Mouse (Mus musculus): ENCODE data around the gene Apba1. TPM values are rescaled to one million over a fixed set of nuclear protein-coding genes. Genes with fewer than 3 reads are reported as not detected.

Gene Apba1
- polyA plus RNA-seq, 1 experiment from 2014 or later, result 15.8 TPM

GRCm38 (mm10) chr19:23947871-23948270 lies 189.2 kb downstream of the Apba1 start:
- Histone ChIP-seq H3K9ac (no peak overlapping the region), H3K36me3 (peaks cover 38% of the 10 kb centered on the region), H3K4me2 (no peak overlapping the region), H3K27me3 (no peaks in the 10 kb centered on the region), H3K4me1 (replicated peaks) (peaks cover 3% of the 10 kb centered on the region; the same call in 1 of the 2 replicates), H3K9me3 (no peaks in the 10 kb centered on the region), H3K4me3 (no peak overlapping the region), H3K27ac (replicated peaks) (no peak overlapping the region)
- no peak for ATAC-seq (ENCODE audit: low FRiP score, low read depth)
- 30% methylated on average over 4 of the region's 4 CpGs for WGBS

- peaks cover 34% of the 10 kb centered on the region for H3K36me3 ChIP-seq
- no peak overlapping the region for H3K9ac ChIP-seq
- H3K4me1 ChIP-seq (replicated peaks), result peaks cover 3% of the 10 kb centered on the region; the same call in 1 of the 2 replicates
- peak; percentile 57; the same call in 1 of the 2 replicates for ATAC-seq (ENCODE audit: low FRiP score, low read depth)
- H3K9me3 ChIP-seq, result no peaks in the 10 kb centered on the region
- 20% methylated on average over 12 of the region's 12 CpGs for WGBS
- H3K4me2 ChIP-seq, result no peak overlapping the region
- H3K27ac ChIP-seq (replicated peaks), result no peak overlapping the region
- no peak overlapping the region for H3K4me3 ChIP-seq
- H3K27me3 ChIP-seq, result no peaks in the 10 kb centered on the region
These were observed 189.8 kb downstream of the Apba1 start for GRCm38 (mm10) chr19:23948301-23949000.

- no peaks in the 10 kb centered on the region for H3K9me3 ChIP-seq
- H3K27ac ChIP-seq (replicated peaks), result no peak overlapping the region
- H3K36me3 ChIP-seq, result no peaks in the 10 kb centered on the region
- no peak for ATAC-seq (ENCODE audit: low FRiP score, low read depth)
- H3K27me3 ChIP-seq, result no peaks in the 10 kb centered on the region
- H3K4me3 ChIP-seq, result no peak overlapping the region
- H3K4me2 ChIP-seq, result no peak overlapping the region
- H3K9ac ChIP-seq, result no peak overlapping the region
- 95% methylated on average over 8 of the region's 8 CpGs for WGBS
- H3K4me1 ChIP-seq (replicated peaks), result peaks cover 14% of the 10 kb centered on the region
These were observed 196.8 kb downstream of the Apba1 start for GRCm38 (mm10) chr19:23955461-23955860.

- Histone ChIP-seq H3K4me3 (no peak overlapping the region), H3K9ac (no peak overlapping the region), H3K9me3 (no peaks in the 10 kb centered on the region), H3K27ac (replicated peaks) (no peak overlapping the region), H3K4me2 (no peak overlapping the region), H3K36me3 (no peaks in the 10 kb centered on the region), H3K27me3 (no peaks in the 10 kb centered on the region), H3K4me1 (replicated peaks) (peaks cover 23% of the 10 kb centered on the region)
- 75% methylated on average over 17 of the region's 17 CpGs for WGBS
- no peak for ATAC-seq (ENCODE audit: low FRiP score, low read depth)
These were observed 197.8 kb downstream of the Apba1 start for GRCm38 (mm10) chr19:23956299-23956975.

- Histone ChIP-seq H3K27ac (replicated peaks) (no peak overlapping the region), H3K9me3 (no peaks in the 10 kb centered on the region), H3K9ac (no peak overlapping the region), H3K4me3 (no peak overlapping the region), H3K27me3 (no peaks in the 10 kb centered on the region), H3K36me3 (no peaks in the 10 kb centered on the region), H3K4me1 (replicated peaks) (peaks cover 24% of the 10 kb centered on the region), H3K4me2 (no peak overlapping the region)
- WGBS, result 75% methylated on average over 7 of the region's 7 CpGs
- no peak for ATAC-seq (ENCODE audit: low FRiP score, low read depth)
These were observed 198.9 kb downstream of the Apba1 start for GRCm38 (mm10) chr19:23957563-23957962.

GRCm38 (mm10) chr19:23958925-23959324 lies 200.2 kb downstream of the Apba1 start:
- WGBS, result 42% methylated on average over 6 of the region's 6 CpGs
- ATAC-seq (ENCODE audit: low FRiP score, low read depth), result no peak

GRCm38 (mm10) chr19:23959870-23960269 lies 201.2 kb downstream of the Apba1 start:
- Histone ChIP-seq H3K9me3 (no peaks in the 10 kb centered on the region), H3K27me3 (no peaks in the 10 kb centered on the region), H3K4me3 (no peak overlapping the region), H3K9ac (no peak overlapping the region), H3K4me2 (no peak overlapping the region), H3K36me3 (no peaks in the 10 kb centered on the region), H3K4me1 (replicated peaks) (peaks cover 24% of the 10 kb centered on the region), H3K27ac (replicated peaks) (peak overlapping the region; percentile 59; the same call in 1 of the 2 replicates)
- peak; percentile 65 for ATAC-seq (ENCODE audit: low FRiP score, low read depth)
- 37% methylated on average over 7 of the region's 7 CpGs for WGBS

More at GRCm38 (mm10) chr19:23958925-23959324, 200.2 kb downstream of the Apba1 start:
- Histone ChIP-seq H3K9ac (no peak overlapping the region), H3K27ac (replicated peaks) (no peak overlapping the region), H3K36me3 (no peaks in the 10 kb centered on the region), H3K4me1 (replicated peaks) (peaks cover 24% of the 10 kb centered on the region), H3K4me2 (no peak overlapping the region), H3K27me3 (no peaks in the 10 kb centered on the region), H3K4me3 (no peak overlapping the region), H3K9me3 (no peaks in the 10 kb centered on the region)

GRCm38 (mm10) chr19:23960275-23960674 lies 201.6 kb downstream of the Apba1 start:
- no peaks in the 10 kb centered on the region for H3K9me3 ChIP-seq
- H3K4me3 ChIP-seq, result no peak overlapping the region
- 19% methylated on average over 3 of the region's 3 CpGs for WGBS
- ATAC-seq (ENCODE audit: low FRiP score, low read depth), result peak; percentile 23; the same call in 1 of the 2 replicates
- peaks cover 24% of the 10 kb centered on the region for H3K4me1 ChIP-seq (replicated peaks)
- H3K9ac ChIP-seq, result no peak overlapping the region
- no peaks in the 10 kb centered on the region for H3K27me3 ChIP-seq
- H3K27ac ChIP-seq (replicated peaks), result no peak overlapping the region; the same call in none of the 2 replicates
- no peaks in the 10 kb centered on the region for H3K36me3 ChIP-seq
- no peak overlapping the region for H3K4me2 ChIP-seq

- no peaks in the 10 kb centered on the region for H3K27me3 ChIP-seq
- no peak overlapping the region for H3K4me2 ChIP-seq
- 0 out of 2 replicates have a peak overlapping the region, but pooled peaks have one; percentile 8 for H3K9ac ChIP-seq
- H3K27ac ChIP-seq (replicated peaks), result no peak overlapping the region; the same call in 1 of the 2 replicates
- H3K9me3 ChIP-seq, result no peaks in the 10 kb centered on the region
- WGBS, result 59% methylated on average over 6 of the region's 6 CpGs
- no peak overlapping the region for H3K4me3 ChIP-seq
- H3K36me3 ChIP-seq, result no peaks in the 10 kb centered on the region
- no peak for ATAC-seq (ENCODE audit: low FRiP score, low read depth)
- H3K4me1 ChIP-seq (replicated peaks), result peaks cover 24% of the 10 kb centered on the region
These were observed 202.3 kb downstream of the Apba1 start for GRCm38 (mm10) chr19:23960831-23961447.

- peak; percentile 82 for ATAC-seq (ENCODE audit: low FRiP score, low read depth)
These were observed 202.8 kb downstream of the Apba1 start for GRCm38 (mm10) chr19:23961516-23961915.

GRCm38 (mm10) chr19:23964401-23964910 lies 205.8 kb downstream of the Apba1 start:
- ATAC-seq (ENCODE audit: low FRiP score, low read depth), result no peak
- Histone ChIP-seq H3K36me3 (no peaks in the 10 kb centered on the region), H3K27ac (replicated peaks) (no peak overlapping the region), H3K9me3 (no peaks in the 10 kb centered on the region), H3K4me2 (no peak overlapping the region), H3K4me1 (replicated peaks) (peaks cover 18% of the 10 kb centered on the region), H3K27me3 (no peaks in the 10 kb centered on the region), H3K4me3 (no peak overlapping the region), H3K9ac (no peak overlapping the region)
- WGBS, result 56% methylated on average over 10 of the region's 10 CpGs

More at GRCm38 (mm10) chr19:23961516-23961915, 202.8 kb downstream of the Apba1 start:
- Histone ChIP-seq H3K4me2 (no peak overlapping the region), H3K9me3 (no peaks in the 10 kb centered on the region), H3K4me1 (replicated peaks) (peaks cover 24% of the 10 kb centered on the region), H3K36me3 (no peaks in the 10 kb centered on the region), H3K27me3 (no peaks in the 10 kb centered on the region), H3K4me3 (no peak overlapping the region), H3K9ac (0 out of 2 replicates have a peak overlapping the region, but pooled peaks have one; percentile 8), H3K27ac (replicated peaks) (no peak overlapping the region)
- WGBS, result under 1% methylated on average over 8 of the region's 8 CpGs

GRCm38 (mm10) chr19:23966376-23966775 lies 207.7 kb downstream of the Apba1 start:
- 94% methylated on average over 9 of the region's 9 CpGs for WGBS
- H3K27me3 ChIP-seq, result no peaks in the 10 kb centered on the region
- no peak for ATAC-seq (ENCODE audit: low FRiP score, low read depth)
- H3K4me1 ChIP-seq (replicated peaks), result peaks cover under 1% of the 10 kb centered on the region; the same call in 1 of the 2 replicates
- no peak overlapping the region for H3K9ac ChIP-seq
- H3K9me3 ChIP-seq, result no peaks in the 10 kb centered on the region
- H3K4me2 ChIP-seq, result no peak overlapping the region
- H3K4me3 ChIP-seq, result no peak overlapping the region
- no peak overlapping the region for H3K27ac ChIP-seq (replicated peaks)
- H3K36me3 ChIP-seq, result no peaks in the 10 kb centered on the region

Measured in hindbrain, embryonic 15.5 days (tissue).